Mouse (Mus musculus) spleen, postnatal 4 days (tissue): ENCODE results near the gene Stim2.
A peak's percentile ranks its signal among the peaks of the same experiment; 100 is the strongest.

Source experiments
- DNase-seq, 2 experiments: peaks; one replicate each; pipeline ENCODE4 v3.0.0; 2022; ENCODE audit warnings: low spot score in 2 of 2

The Stim2 gene

DNA sequence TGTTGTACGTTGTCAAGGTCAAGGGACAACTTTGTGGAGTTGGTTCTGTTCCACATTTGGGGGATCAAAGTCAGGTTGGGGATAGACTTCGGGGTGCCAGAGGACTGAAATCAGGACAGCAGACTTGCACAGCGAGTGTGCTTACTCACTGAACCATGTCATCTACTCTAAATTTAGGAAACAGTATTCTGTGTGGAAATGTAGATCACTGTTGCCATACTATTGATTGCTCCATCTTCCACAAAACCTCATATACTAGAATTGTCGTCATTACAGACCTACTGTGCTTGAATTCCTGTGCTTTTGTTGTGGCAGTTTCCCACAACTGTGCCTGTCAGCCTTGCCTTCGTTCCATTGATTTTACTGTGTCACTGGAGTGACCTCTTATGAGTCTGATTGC lies 51.6 kb downstream of the Stim2 start:
- DNase-seq = no peak

DNA sequence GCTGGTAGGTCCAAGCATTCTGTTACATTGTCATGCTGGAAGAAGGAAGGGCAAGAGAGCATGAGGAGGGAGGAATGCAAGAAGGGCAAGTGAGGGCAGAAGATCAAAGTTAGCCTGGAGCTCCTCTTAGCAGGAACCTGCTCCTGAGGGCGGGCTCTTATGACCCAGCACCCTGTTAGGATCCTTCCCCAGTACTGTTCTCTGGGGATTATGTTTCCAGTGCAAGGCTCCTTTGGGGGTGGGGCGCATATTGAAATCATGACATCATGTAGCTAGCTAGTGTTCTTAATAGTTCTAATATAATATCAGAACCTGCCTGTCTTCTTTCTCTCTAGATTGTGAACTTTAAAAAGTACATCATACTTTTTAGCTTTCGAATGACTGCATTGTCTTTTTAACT lies 52.8 kb downstream of the Stim2 start:
- no peak for DNase-seq

GRCm38 (mm10) chr5:54052205-54052604 lies 53.9 kb downstream of the Stim2 start:
- no peak for DNase-seq

DNA sequence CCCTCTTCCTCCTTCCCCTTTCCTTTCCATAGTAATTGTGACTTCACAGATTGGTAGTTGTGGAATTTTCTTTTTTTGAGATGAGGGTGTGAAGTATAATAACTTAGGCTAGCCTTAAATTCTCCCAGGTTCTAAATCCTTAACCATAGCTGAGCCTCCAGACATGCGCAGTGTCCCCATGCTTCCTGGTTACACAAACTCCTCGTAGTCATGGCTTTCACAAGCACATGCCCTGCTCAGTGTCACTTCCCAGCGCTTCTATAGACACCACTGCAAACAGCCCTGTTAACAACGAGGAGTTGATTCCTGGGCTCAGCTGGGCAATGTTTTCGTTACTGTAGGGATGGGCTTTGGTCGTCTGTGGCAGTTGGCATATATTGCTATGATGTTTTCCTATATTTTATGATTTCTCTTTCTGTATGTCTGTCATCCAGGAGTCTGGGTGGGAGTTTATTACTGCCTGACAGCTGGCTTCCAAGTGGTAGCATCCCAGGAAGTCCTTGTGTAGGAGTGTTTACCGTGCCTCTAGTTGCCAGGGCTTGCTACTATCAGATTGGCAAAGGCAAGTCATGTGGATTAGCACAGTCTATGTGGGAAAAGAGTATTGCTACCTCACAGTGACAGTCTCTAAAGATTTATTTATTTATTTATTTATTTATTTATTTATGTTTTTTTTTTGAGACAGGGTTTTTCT lies 55.5 kb downstream of the Stim2 start:
- no peak for DNase-seq

DNA sequence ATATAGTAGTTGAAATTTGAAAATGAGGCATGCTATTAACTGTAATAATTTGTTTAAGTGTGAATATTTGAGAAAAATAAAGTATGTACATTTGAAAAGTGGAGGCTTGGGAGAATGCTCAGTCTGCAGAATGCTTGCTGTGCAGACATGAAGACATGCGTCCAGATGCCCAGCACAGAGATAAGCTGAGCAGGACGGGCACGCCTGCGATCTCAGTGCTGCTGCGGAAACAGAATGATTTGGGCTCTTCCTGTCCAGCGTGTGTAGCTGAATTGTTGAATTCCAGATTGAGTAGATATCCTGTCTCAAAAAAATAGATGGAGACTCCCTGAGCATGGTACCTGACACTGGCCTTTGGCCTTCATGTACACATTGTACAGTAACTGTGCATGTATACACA lies 58.0 kb downstream of the Stim2 start:
- no peak for DNase-seq

GRCm38 (mm10) chr5:54059998-54060397 lies 61.7 kb downstream of the Stim2 start:
- DNase-seq = no peak

GRCm38 (mm10) chr5:54062079-54062478 lies 63.8 kb downstream of the Stim2 start:
- no peak for DNase-seq

DNA sequence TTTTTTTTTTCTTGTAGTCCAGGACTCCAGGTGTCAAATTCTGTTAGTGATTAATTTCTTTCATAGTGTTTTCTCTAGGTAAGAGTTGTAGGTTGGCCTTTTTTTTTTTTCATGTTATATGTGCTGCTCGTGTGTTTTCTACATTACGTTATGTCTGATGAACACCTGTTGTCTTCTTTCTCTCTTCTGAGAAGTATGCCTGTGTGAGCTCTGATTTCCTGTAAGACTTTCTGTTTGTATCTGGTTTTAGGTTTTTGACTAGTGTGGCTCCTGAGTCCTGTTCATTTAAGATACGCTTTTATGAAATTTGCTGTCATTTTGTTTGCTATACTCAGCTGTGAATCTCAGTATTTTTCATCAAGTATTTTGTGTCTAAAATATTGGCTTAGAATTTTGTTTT lies 69.3 kb downstream of the Stim2 start:
- no peak for DNase-seq

DNA sequence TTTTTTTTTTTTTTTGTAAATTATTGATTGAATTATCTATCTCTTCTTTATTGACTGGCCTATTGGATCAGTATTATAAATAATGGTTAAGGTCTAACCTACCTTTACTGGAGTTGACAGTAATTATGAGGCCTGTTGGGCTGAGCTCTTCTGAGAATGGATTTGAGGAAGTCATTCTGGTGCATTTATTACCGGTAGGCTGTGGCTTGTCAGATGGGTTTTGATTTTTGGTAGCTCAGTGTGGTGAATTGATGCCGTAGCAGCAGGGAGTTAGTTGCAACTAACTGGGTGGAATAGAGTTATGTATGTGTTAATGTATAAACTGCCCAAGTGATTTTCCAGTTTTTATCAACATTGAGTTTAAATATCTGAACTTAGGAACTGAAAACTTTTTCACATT lies 72.2 kb downstream of the Stim2 start:
- DNase-seq = no peak

DNA sequence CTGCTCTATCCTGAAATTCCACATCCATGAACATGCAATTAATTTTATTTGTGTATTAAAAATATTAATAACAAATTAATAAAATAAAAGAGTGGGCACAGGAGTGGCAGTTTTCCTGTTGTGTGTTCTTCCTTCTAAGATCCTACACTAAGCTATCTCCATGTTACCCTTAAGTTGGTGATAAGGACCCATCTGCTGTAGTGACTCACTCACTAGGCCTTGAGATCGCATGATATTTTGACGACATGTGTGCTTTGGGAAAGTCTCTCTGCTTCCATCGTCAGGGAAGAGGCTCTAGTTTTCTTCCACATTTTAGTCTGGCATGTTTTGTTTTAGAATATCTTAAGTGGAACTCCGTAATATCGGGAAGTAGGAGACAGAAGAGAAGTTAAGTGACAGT lies 73.0 kb downstream of the Stim2 start:
- DNase-seq = no peak

DNA sequence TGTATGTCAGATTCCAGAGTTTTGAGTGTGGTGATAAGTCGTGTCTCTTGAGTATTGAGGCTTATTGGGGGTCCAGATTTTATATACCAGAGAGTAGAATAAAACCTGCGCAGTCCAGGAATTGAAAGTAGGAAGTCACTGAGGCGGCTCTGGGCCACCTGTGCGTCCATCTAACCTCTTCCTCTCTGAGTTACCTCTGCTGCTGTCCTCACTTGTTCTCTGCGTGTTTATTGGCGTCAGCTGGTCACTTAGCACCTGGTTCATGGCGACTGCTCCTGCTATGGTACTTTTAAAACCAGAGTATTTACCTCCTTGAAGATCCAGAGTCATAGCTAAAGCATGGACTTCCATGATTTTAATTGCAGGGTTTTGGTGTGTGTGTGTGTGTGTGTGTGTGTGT lies 73.4 kb downstream of the Stim2 start:
- no peak for DNase-seq

- no peak for DNase-seq
These were observed 75.0 kb downstream of the Stim2 start for GRCm38 (mm10) chr5:54073291-54073690.

DNA sequence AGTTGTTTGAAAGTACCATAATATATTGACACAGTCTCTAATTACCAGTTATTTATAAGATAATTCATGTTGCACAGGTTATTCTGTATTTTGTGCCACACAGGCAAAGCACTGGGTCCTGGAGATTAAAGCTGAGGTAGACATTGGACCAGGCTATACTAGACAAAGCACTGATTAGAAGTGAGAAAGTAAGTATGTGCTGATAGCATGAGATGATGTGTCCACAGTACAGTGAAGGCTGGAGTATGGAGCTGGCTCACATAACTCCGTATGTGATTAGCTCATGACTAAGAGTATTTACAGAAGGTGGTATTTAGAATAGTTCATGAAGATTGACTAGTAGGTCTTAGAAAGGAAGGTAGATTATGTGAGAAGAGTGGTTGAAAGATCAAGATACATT lies 81.7 kb downstream of the Stim2 start:
- no peak for DNase-seq

DNA sequence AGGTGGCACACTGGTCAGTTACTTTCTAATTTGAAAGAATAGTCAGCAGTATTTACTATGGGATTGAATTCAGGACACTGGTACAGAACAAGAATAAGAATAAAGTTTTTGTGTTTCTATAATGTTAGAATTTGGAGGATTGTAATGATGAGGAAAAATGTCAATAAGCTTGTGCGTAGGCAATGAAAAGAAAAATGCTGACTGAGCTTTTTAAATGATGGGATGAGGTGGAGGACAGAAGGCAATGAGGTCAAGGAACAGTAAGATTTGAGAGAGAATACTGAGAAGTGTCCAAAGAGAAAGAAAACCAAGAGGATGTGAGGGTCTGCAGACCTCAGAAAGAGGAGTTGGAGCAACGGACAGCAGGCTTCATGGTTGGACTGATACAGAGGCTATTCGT lies 89.6 kb downstream of the Stim2 start:
- no peak for DNase-seq

DNA sequence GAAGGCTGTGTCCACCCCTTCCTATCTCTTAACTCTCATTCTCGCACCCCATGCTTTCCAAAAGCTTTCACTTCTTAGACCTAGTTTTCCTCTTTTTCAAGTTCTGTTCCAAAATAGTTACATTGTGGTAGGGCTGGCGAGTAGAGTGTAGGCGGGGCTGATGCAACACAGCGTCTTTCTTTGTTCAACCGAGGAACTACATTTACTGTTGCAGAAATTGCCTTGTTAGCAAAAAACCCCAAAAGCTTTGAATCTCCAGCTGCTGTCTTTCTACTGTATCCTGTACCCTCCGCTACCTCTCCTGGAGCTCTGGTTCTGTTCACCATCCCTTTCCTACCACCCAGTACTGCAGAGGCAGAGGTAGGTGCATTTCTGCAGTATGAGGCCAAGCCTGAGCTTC lies 99.9 kb downstream of the Stim2 start:
- no peak for DNase-seq

DNA sequence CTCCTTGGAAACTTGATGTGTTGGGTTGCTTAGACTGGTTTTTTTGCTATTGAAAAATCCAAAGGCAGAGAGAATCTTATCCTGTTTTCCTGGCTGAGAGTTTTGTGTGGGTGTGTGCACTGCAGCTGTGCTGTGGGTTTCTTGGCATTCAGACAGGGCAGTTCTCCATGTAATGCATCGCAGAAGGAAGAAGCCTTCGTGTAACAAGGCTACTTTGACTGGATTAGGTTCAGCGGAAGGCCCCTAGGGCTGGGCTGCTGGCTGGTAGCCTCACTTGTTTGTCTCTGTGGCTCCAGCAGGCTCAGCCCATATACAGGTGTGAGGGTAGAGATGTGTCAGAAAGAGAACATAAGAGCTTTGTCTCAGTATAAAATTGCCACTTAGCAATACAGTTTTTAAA lies 102.6 kb downstream of the Stim2 start:
- DNase-seq = no peak

GRCm38 (mm10) chr5:54101318-54101717 lies 103.0 kb downstream of the Stim2 start:
- peak in 1 of 2 experiments; percentile 30 for DNase-seq

DNA sequence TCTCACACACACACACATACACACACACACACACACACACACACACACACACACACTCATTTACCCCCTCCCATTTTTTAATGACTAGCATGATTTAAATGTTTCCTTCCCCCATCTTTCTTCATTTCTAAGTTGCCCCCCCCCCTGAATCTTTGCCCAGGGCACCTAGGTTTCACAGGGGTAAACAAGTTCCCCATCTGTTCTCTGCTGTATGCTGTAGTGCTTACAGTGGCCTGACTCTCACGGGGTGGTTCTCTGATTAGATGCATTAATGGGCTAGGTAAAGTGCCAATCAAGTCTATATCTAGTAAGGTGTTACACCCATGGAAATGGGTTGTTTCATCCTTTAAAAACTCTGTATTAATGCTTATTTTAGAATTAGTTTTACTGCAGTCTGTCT lies 103.7 kb downstream of the Stim2 start:
- DNase-seq = no peak

DNA sequence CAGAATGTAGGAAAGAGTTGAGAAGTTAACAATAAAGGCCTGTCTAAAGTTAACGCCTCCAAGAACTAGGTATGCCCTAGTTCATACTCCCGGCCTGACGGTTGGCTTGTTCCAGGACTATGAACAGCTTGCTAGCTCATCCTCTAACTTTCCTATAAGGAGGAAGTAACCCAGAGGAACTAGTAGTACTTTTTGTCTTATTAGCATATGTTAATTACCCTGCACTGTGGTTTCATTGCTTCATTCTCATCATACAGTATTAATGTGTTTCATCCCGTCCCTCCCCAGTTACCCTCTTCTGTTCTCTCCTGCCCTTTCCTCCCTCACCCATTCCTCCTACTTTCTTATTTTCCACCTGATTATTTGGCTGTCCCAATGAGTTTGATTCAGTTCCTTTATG lies 108.4 kb downstream of the Stim2 start:
- DNase-seq = no peak

DNA sequence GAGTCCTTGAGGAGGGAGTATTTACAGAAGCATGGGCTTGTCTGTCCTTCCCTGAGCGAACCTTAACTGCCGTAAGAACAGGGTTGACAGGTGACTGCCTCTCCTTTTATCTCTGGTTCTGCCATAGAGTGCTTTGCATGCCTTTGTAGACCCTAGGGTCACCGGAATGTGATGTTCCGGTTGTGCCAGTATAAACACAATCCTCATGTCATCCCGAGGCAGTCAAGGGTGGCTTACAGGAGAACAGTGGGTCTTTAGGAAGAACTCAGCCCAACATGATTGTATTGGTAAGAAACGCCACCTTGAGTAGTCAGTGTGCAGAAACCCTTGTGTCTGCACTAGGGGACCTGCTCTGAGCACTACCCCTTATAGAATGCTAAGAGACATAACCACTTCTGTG lies 108.8 kb downstream of the Stim2 start:
- DNase-seq = no peak

- DNase-seq = no peak
These were observed 110.8 kb downstream of the Stim2 start for GRCm38 (mm10) chr5:54109096-54109495.

GRCm38 (mm10) chr5:54110789-54111188 lies 112.5 kb downstream of the Stim2 start:
- no peak for DNase-seq

GRCm38 (mm10) chr5:54113284-54113683 lies 115.0 kb downstream of the Stim2 start:
- DNase-seq = peak in 1 of 2 experiments; percentile 33

- DNase-seq = no peak
These were observed 118.2 kb downstream of the Stim2 start for GRCm38 (mm10) chr5:54116538-54116937.
